Mouse (Mus musculus): ENCODE results near the gene Usp43. TPM values are rescaled to one million over a fixed set of nuclear protein-coding genes. Genes with fewer than 3 reads are reported as not detected.

Gene Usp43
- total and polyA plus RNA-seq, 3 experiments, result not detected

- Histone ChIP-seq H3K79me2 (replicated peaks; ENCODE audit: control insufficient read depth, extremely low read depth, insufficient read depth, poor library complexity, severe bottlenecking) (no peaks in the 10 kb centered on the region), H3K4me2 (ENCODE audit: insufficient read depth, low read depth, poor library complexity, severe bottlenecking) (no peak overlapping the region), H3K4me3 (replicated peaks in 1 of 3; ENCODE audit: low read depth in 2 of 3, low read length in 2 of 3, poor library complexity in 1 of 3) (no peak overlapping the region), H3K27ac (ENCODE audit: insufficient read depth, low read depth) (no peak overlapping the region), H3K9me3 (replicated peaks; ENCODE audit: low read length) (peaks cover 3% of the 10 kb centered on the region), H3K36me3 (replicated peaks in 1 of 2; ENCODE audit: control insufficient read depth in 1 of 2, insufficient read depth in 1 of 2, low read length in 1 of 2) (no peaks in the 10 kb centered on the region), H3K4me1 (ENCODE audit: control insufficient read depth in 1 of 2, insufficient read depth in 2 of 2) (no peaks in the 10 kb centered on the region), H3K27me3 (replicated peaks) (peaks cover 9% of the 10 kb centered on the region), H3K9ac (ENCODE audit: insufficient read depth, low read depth) (no peak overlapping the region)
- no peak for TF ChIP-seq MAZ (IDR thresholded peaks at IDR 0.05; ENCODE audit: low read depth, low read length)
- no peak for TF ChIP-seq SMC3 (IDR thresholded peaks at IDR 0.05; ENCODE audit: low read depth, low read length)
- no peak for TF ChIP-seq GABPA (IDR thresholded peaks at IDR 0.05; ENCODE audit: insufficient replicate concordance, low read depth, low read length)
- no peak for TF ChIP-seq E2F4 (IDR thresholded peaks at IDR 0.05; ENCODE audit: insufficient replicate concordance, low read depth, low read length)
- TF ChIP-seq USF2 (conservative IDR thresholded peaks at IDR 0.05; ENCODE audit: low read depth, low read length), result no peak
- no peak for TF ChIP-seq ETS1 (conservative IDR thresholded peaks at IDR 0.05; ENCODE audit: low read depth, low read length)
- no peak for TF ChIP-seq USF1 (IDR thresholded peaks at IDR 0.05; ENCODE audit: low read depth, low read length)
- DNase-seq (ENCODE audit: extremely low read depth), result no peak
- dilution Hi-C loops (cut with MboI; ENCODE audit: extremely low pct_ligation_motif_present, extremely low pct_unique_long_range_greater_than_20kb, low sequenced_read_pairs), result no loop called here
- in situ Hi-C loops (cut with MboI; ENCODE audit: low pct_ligation_motif_present, low pct_unique_long_range_greater_than_20kb, low sequenced_read_pairs), result no loop called here
Measured at GRCm38 (mm10) chr11:67948229-67948628, 26.3 kb upstream of the Usp43 start.

- no peaks in the 10 kb centered on the region for H3K36me3 ChIP-seq (replicated peaks in 1 of 2; ENCODE audit: control insufficient read depth in 1 of 2, insufficient read depth in 1 of 2, low read length in 1 of 2)
- H3K4me3 ChIP-seq (replicated peaks in 1 of 3; ENCODE audit: low read depth in 2 of 3, low read length in 2 of 3, poor library complexity in 1 of 3), result no peak overlapping the region
- no peak overlapping the region for H3K4me2 ChIP-seq (ENCODE audit: insufficient read depth, low read depth, poor library complexity, severe bottlenecking)
- in situ Hi-C loops (cut with MboI; ENCODE audit: low pct_ligation_motif_present, low pct_unique_long_range_greater_than_20kb, low sequenced_read_pairs), result no loop called here
- peaks cover 72% of the 10 kb centered on the region for H3K27me3 ChIP-seq (replicated peaks)
- no peaks in the 10 kb centered on the region for H3K4me1 ChIP-seq (ENCODE audit: control insufficient read depth in 1 of 2, insufficient read depth in 2 of 2)
- H3K9me3 ChIP-seq (replicated peaks; ENCODE audit: low read length), result no peaks in the 10 kb centered on the region
- no peak overlapping the region for H3K27ac ChIP-seq (ENCODE audit: insufficient read depth, low read depth)
- dilution Hi-C loops (cut with MboI; ENCODE audit: extremely low pct_ligation_motif_present, extremely low pct_unique_long_range_greater_than_20kb, low sequenced_read_pairs), result no loop called here
- no peak overlapping the region for H3K9ac ChIP-seq (ENCODE audit: insufficient read depth, low read depth)
- no peaks in the 10 kb centered on the region for H3K79me2 ChIP-seq (replicated peaks; ENCODE audit: control insufficient read depth, extremely low read depth, insufficient read depth, poor library complexity, severe bottlenecking)
- TF ChIP-seq EP300 (IDR thresholded peaks at IDR 0.05; ENCODE audit: low read length) (no peak), CTCF (conservative IDR thresholded peaks at IDR 0.05 in 1 of 2, IDR thresholded peaks at IDR 0.05 in 1 of 2; ENCODE audit: low read depth in 2 of 2, low read length in 2 of 2) (no peak), GABPA (IDR thresholded peaks at IDR 0.05; ENCODE audit: insufficient replicate concordance, low read depth, low read length) (no peak), USF1 (IDR thresholded peaks at IDR 0.05; ENCODE audit: low read depth, low read length) (no peak), PAX5 (IDR thresholded peaks at IDR 0.05; ENCODE audit: low read length) (no peak), UBTF (IDR thresholded peaks at IDR 0.05; ENCODE audit: low read depth, low read length) (no peak), IRF4 (IDR thresholded peaks at IDR 0.05; ENCODE audit: low read depth, low read length) (no peak), KAT2A (IDR thresholded peaks at IDR 0.05; ENCODE audit: insufficient replicate concordance, low read length) (no peak), JUND (conservative IDR thresholded peaks at IDR 0.05; ENCODE audit: low read depth, low read length) (no peak), MXI1 (IDR thresholded peaks at IDR 0.05; ENCODE audit: low read depth, low read length) (no peak), SIN3A (IDR thresholded peaks at IDR 0.05; ENCODE audit: low read length) (no peak)
- DNase-seq (ENCODE audit: extremely low read depth), result no peak
Measured at GRCm38 (mm10) chr11:67932156-67932555, 10.2 kb upstream of the Usp43 start.
